Comparison of ENCODE assay signal across 28 mouse cellular contexts in the genomic region with DNA sequence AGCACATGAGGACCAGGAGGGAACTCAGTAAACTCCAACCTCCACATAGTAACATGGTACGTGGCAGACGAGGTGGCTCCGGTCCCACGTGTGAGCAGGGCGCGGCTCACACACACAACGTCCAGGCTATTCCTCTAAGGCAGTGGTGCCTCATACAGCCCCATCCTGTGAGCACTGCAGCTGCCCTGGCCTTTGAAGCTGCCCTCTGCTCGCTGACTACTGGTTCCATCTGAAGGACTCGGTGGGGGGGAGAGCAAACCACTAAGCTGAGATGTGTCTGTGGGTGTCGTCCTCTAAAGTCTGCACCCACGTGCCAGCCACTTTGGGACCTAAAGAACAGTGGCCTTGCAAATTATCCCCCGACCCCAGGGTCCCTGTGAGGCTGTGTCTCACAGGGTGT. TPM values are rescaled to one million over a fixed set of nuclear protein-coding genes. Genes with fewer than 3 reads are reported as not detected.
A peak's percentile ranks its signal among the peaks of the same experiment; 100 is the strongest.
DNase-seq lines count a peak whose midpoint lies in the region; ATAC-seq and TF ChIP-seq lines count a peak whose summit lies in the region.
"Had no signal": no experiment of that assay in that cellular context is flagged by ENCODE, and none has a peak within 500 bp of the region (broad histone marks: within the 10 kb centered on the region; RNA-seq: fewer than 3 reads in every experiment).

No protein-coding gene starts in this region.

- intact Hi-C loops in heart, postnatal 36 days (cut with DNase I), result loop anchor here (5.0 kb wide), 1 partner anchor 132 kb away; no protein-coding TSS in a partner anchor
- intact Hi-C loops in heart, adult 2 months (cut with DNase I), result no loop called here

- no peak overlapping the region for H3K4me2 ChIP-seq in heart, embryonic 15.5 days
- no peak overlapping the region for H3K4me2 ChIP-seq in heart, postnatal 0 days (ENCODE audit: low read depth, low read length)
- H3K4me2 ChIP-seq: embryonic facial prominence, embryonic 13.5 days; embryonic facial prominence, embryonic 15.5 days; forebrain, embryonic 12.5 days had no signal

- H3K27me3 ChIP-seq in heart, embryonic 10.5 days (ENCODE audit: insufficient read depth, poor library complexity, severe bottlenecking), result no peaks in the 10 kb centered on the region
- H3K27me3 ChIP-seq in heart, embryonic 15.5 days, result no peaks in the 10 kb centered on the region
- no peaks in the 10 kb centered on the region for H3K27me3 ChIP-seq in heart, adult 2 months (ENCODE audit: control insufficient read depth, insufficient read depth, low read length)
- no peaks in the 10 kb centered on the region for H3K27me3 ChIP-seq in heart, postnatal 0 days (ENCODE audit: control insufficient read depth, insufficient read depth, low read length)
- H3K27me3 ChIP-seq: embryonic facial prominence, embryonic 13.5 days; embryonic facial prominence, embryonic 15.5 days; forebrain, embryonic 12.5 days; Patski had no signal

- TF ChIP-seq CTCF in heart, adult 2 months (IDR thresholded peaks at IDR 0.05), result no peak
- no peak for TF ChIP-seq CTCF in heart, postnatal 0 days (IDR thresholded peaks at IDR 0.05; ENCODE audit: low read depth)

- ATAC-seq in heart, embryonic 15.5 days (replicated peaks; ENCODE audit: insufficient number of reproducible peaks, insufficient read depth, low FRiP score, low read depth), result no peak
- no peak for ATAC-seq in heart, postnatal 0 days (ENCODE audit: insufficient read depth, low read depth)
- ATAC-seq: CD4-positive, CD25-positive, alpha-beta regulatory T cell, adult 4 months; forebrain, embryonic 14.5 days; Patski had no signal

- DNase-seq in heart, embryonic 10.5 days (ENCODE audit: low spot score), result no peak
- DNase-seq in heart, postnatal 36 days, result no peak
- no peak for DNase-seq in heart, adult 2 months
- DNase-seq in heart, postnatal 0 days (ENCODE audit: low spot score), result no peak
- no peak for DNase-seq in heart, adult 18-20 months
- DNase-seq in natural killer cell, adult 2 months (ENCODE audit: low spot score in 2 of 2), result peak; percentile 52 to 71
- DNase-seq: adrenal gland, adult 2 months; adrenal gland, postnatal 10 days; adrenal gland, postnatal 25 days; B cell, adult 2 months; cerebellum, adult 11 months; cerebellum, adult 18-20 months; cerebellum, adult 8-10 months; cerebellum, adult 9-11 months; cerebellum, postnatal 36 days; embryo, embryonic 11 days had no signal

- H3K4me1 ChIP-seq in heart, embryonic 10.5 days, result peaks cover 68% of the 10 kb centered on the region
- H3K4me1 ChIP-seq in heart, embryonic 15.5 days (replicated peaks), result peaks cover 53% of the 10 kb centered on the region
- peaks cover 18% of the 10 kb centered on the region for H3K4me1 ChIP-seq in heart, adult 2 months (ENCODE audit: control insufficient read depth, insufficient read depth, low read length)
- H3K4me1 ChIP-seq in heart, postnatal 0 days (ENCODE audit: control insufficient read depth, insufficient read depth), result peaks cover 45% of the 10 kb centered on the region

- H3K36me3 ChIP-seq in heart, embryonic 10.5 days, result no peaks in the 10 kb centered on the region
- H3K36me3 ChIP-seq in heart, embryonic 15.5 days, result no peaks in the 10 kb centered on the region
- no peaks in the 10 kb centered on the region for H3K36me3 ChIP-seq in heart, adult 2 months (ENCODE audit: control insufficient read depth, insufficient read depth, low read length)
- no peaks in the 10 kb centered on the region for H3K36me3 ChIP-seq in heart, postnatal 0 days (replicated peaks; ENCODE audit: control insufficient read depth, insufficient read depth, low read length)
- H3K36me3 ChIP-seq: embryonic facial prominence, embryonic 13.5 days; embryonic facial prominence, embryonic 15.5 days; forebrain, embryonic 10.5 days; forebrain, embryonic 12.5 days; G1E had no signal

- no peaks in the 10 kb centered on the region for H3K79me2 ChIP-seq in heart, adult 2 months (replicated peaks; ENCODE audit: control insufficient read depth, insufficient read depth, low read length)

- no peak overlapping the region for H3K9ac ChIP-seq in heart, embryonic 15.5 days
- H3K9ac ChIP-seq in heart, adult 2 months (ENCODE audit: low read depth, low read length), result no peak overlapping the region
- H3K9ac ChIP-seq in heart, postnatal 0 days (replicated peaks; ENCODE audit: low read depth, low read length), result no peak overlapping the region
- H3K9ac ChIP-seq: embryonic facial prominence, embryonic 13.5 days; embryonic facial prominence, embryonic 15.5 days; forebrain, embryonic 12.5 days had no signal

- TF ChIP-seq EP300 in heart, adult 2 months (IDR thresholded peaks at IDR 0.05; ENCODE audit: insufficient read depth, low read depth, low read length), result no peak
- no peak for TF ChIP-seq EP300 in heart, postnatal 0 days (IDR thresholded peaks at IDR 0.05; ENCODE audit: low read depth)

- H3K4me3 ChIP-seq in heart, embryonic 10.5 days, result no peak overlapping the region
- H3K4me3 ChIP-seq in heart, embryonic 15.5 days, result no peak overlapping the region
- no peak overlapping the region for H3K4me3 ChIP-seq in heart, adult 2 months
- H3K4me3 ChIP-seq in heart, postnatal 0 days (ENCODE audit: low read depth, low read length), result no peak overlapping the region
- H3K4me3 ChIP-seq: embryonic facial prominence, embryonic 13.5 days; embryonic facial prominence, embryonic 15.5 days; erythroblast, embryonic 14.5 days; forebrain, embryonic 10.5 days; forebrain, embryonic 12.5 days had no signal

- no peaks in the 10 kb centered on the region for H3K9me3 ChIP-seq in heart, embryonic 10.5 days
- H3K9me3 ChIP-seq in heart, embryonic 15.5 days (replicated peaks), result no peaks in the 10 kb centered on the region
- no peaks in the 10 kb centered on the region for H3K9me3 ChIP-seq in heart, postnatal 0 days (replicated peaks; ENCODE audit: control insufficient read depth, low read length)
- H3K9me3 ChIP-seq: embryonic facial prominence, embryonic 13.5 days; embryonic facial prominence, embryonic 15.5 days; forebrain, embryonic 10.5 days; forebrain, embryonic 12.5 days had no signal

- TF ChIP-seq POLR2A in heart, adult 2 months (IDR thresholded peaks at IDR 0.05; ENCODE audit: insufficient read depth, low read depth, low read length), result no peak

- peak overlapping the region; percentile 90; the same call in 1 of the 2 replicates for H3K27ac ChIP-seq in heart, embryonic 10.5 days
- H3K27ac ChIP-seq in heart, embryonic 15.5 days, result peak overlapping the region; percentile 87
- no peak overlapping the region; the same call in 1 of the 2 replicates for H3K27ac ChIP-seq in heart, adult 2 months
- H3K27ac ChIP-seq in heart, postnatal 0 days (ENCODE audit: low read depth), result peak overlapping the region; percentile 86
- H3K27ac ChIP-seq: embryonic facial prominence, embryonic 13.5 days; embryonic facial prominence, embryonic 15.5 days; forebrain, embryonic 10.5 days; forebrain, embryonic 12.5 days had no signal

- WGBS in heart, embryonic 10.5 days, result 73% methylated on average over 12 of the region's 12 CpGs
- WGBS in heart, embryonic 15.5 days, result 73% methylated on average over 12 of the region's 12 CpGs
- WGBS in heart, adult 2 months, result 71% methylated on average over 12 of the region's 12 CpGs
- WGBS in heart, postnatal 0 days, result 63% methylated on average over 12 of the region's 12 CpGs

RNA-seq across cellular contexts. Expression of gene Stk32c, which starts 17.1 kb away (rescaled TPM):
- polyA plus RNA-seq in heart, embryonic 10.5 days (2016; fragmentation: Nextera tagmentation; extraction: Ambion mirVana), result not detected in 2 replicates
- under 1 TPM; 0.60 to 0.86 TPM for total RNA-seq in heart, postnatal 36 days (2021)
- polyA plus RNA-seq in heart, embryonic 15.5 days (2015; fragmentation: Nextera tagmentation; extraction: Ambion mirVana), result 0.08 and 0.10 TPM in 2 replicates
- under 1 TPM; 0.68 to 0.94 TPM for total RNA-seq in heart, adult 2 months (2021)
- 1.1 and 1.8 TPM in 2 replicates for polyA plus RNA-seq in heart, adult 2 months (2012; rRNA removed)
- 0.31 and 0.42 TPM in 2 replicates for total RNA-seq in heart, postnatal 0 days (2014; rRNA removed; ENCODE audit: low replicate concordance)
- 0.08 TPM in 1 of 2 replicates, not detected in the other for polyA plus RNA-seq in heart, postnatal 0 days (2015; fragmentation: Nextera tagmentation; extraction: Ambion mirVana)
- under 1 TPM; 0.51 to 0.92 TPM for total RNA-seq in heart, adult 18-20 months (2021)
- total RNA-seq: CH12.LX; common myeloid progenitor, adult 5-6 weeks; G1E had no signal
- polyA plus RNA-seq: erythroblast, embryonic 14.5 days; G1E had no signal

RNA-seq across cellular contexts. Expression of gene Lrrc27, which starts 17.5 kb away (rescaled TPM):
- polyA plus RNA-seq in heart, embryonic 10.5 days (2016; fragmentation: Nextera tagmentation; extraction: Ambion mirVana), result 4.5 TPM in 2 replicates
- total RNA-seq in heart, postnatal 36 days (2021), result 10 to 100 TPM; 17.0 to 22.3 TPM
- polyA plus RNA-seq in heart, embryonic 15.5 days (2015; fragmentation: Nextera tagmentation; extraction: Ambion mirVana), result 3.0 and 3.5 TPM in 2 replicates
- total RNA-seq in heart, adult 2 months (2021), result 10 to 100 TPM; 18.9 to 20.6 TPM
- 12.7 and 13.3 TPM in 2 replicates for polyA plus RNA-seq in heart, adult 2 months (2012; rRNA removed)
- 1.9 and 2.9 TPM in 2 replicates for total RNA-seq in heart, postnatal 0 days (2014; rRNA removed; ENCODE audit: low replicate concordance)
- 3.9 and 5.0 TPM in 2 replicates for polyA plus RNA-seq in heart, postnatal 0 days (2015; fragmentation: Nextera tagmentation; extraction: Ambion mirVana)
- total RNA-seq in heart, adult 18-20 months (2021), result 10 to 100 TPM; 13.6 to 16.2 TPM
- polyA plus RNA-seq: erythroblast, embryonic 14.5 days; G1E had no signal

RNA-seq across cellular contexts. Expression of gene Pwwp2b, which starts 18.0 kb away (rescaled TPM):
- 10.5 and 11.1 TPM in 2 replicates for polyA plus RNA-seq in heart, embryonic 10.5 days (2016; fragmentation: Nextera tagmentation; extraction: Ambion mirVana)
- 1 to 10 TPM; 9.5 to 9.7 TPM for total RNA-seq in heart, postnatal 36 days (2021)
- 7.0 and 8.5 TPM in 2 replicates for polyA plus RNA-seq in heart, embryonic 15.5 days (2015; fragmentation: Nextera tagmentation; extraction: Ambion mirVana)
- total RNA-seq in heart, adult 2 months (2021), result 10 to 100 TPM in 1 of 2 experiments, 1 to 10 TPM in 1; 8.9 to 10.2 TPM
- 6.8 and 7.5 TPM in 2 replicates for polyA plus RNA-seq in heart, adult 2 months (2012; rRNA removed)
- 9.0 and 9.4 TPM in 2 replicates for total RNA-seq in heart, postnatal 0 days (2014; rRNA removed; ENCODE audit: low replicate concordance)
- polyA plus RNA-seq in heart, postnatal 0 days (2015; fragmentation: Nextera tagmentation; extraction: Ambion mirVana), result 6.0 and 7.4 TPM in 2 replicates
- total RNA-seq in heart, adult 18-20 months (2021), result 10 to 100 TPM in 1 of 2 experiments, 1 to 10 TPM in 1; 8.8 to 11.3 TPM
- polyA plus RNA-seq: erythroblast, embryonic 14.5 days had no signal

Comparison
In these comparisons a context has a peak if more than half of its experiments do, and no peak if none do; other contexts are left out.
1. DNase-seq: peak in natural killer cell, adult 2 months (2 of 2); none in heart, embryonic 10.5 days (single experiment), heart, postnatal 36 days (0 of 2), heart, adult 2 months (0 of 2), heart, postnatal 0 days (single experiment) and heart, adult 18-20 months (0 of 2).